Mouse (Mus musculus) central nervous system, embryonic 14 days (tissue): ENCODE results near the gene Pvrig. TPM values are rescaled to one million over a fixed set of nuclear protein-coding genes. Genes with fewer than 3 reads are reported as not detected.

Source experiments
- polyA plus RNA-seq: library from polyadenylated mRNA; depleted of rRNA; stranded (reverse); fragments of >200 nt; gene quantifications from 2 replicates; pipeline ENCODE4 v1.2.3, GENCODE M21; 2012; rRNA removed

Gene Pvrig
- 0.09 and 0.14 TPM in 2 replicates for polyA plus RNA-seq

DNA sequence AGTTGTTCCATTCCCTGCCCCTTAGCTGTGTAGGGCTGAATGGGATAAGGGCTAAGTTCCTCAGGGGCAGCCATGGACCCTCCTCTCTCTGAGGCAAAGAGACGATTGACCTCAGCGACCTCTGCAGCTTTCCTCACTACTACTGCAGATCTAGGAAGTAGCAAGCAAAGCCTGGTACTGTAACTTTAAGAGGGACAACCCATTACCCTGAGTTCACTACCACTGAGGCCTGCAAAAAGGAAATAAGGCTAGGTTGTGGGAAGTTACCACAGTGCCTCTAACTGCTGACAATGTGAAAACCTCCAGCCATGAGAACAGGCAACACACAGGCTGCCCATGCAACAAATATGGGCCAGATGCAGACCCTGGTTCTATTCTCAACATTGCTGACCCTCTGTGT is at the start of gene Pvrig:
Pvrig (plus strand) TSS at position 301 of the 400 bp plus-strand sequence.

Other genes starting within 250 kb of the Pvrig start
- gene Zscan21, start 225.1 kb upstream of the Pvrig start, polyA plus RNA-seq: 66.8 and 74.4 TPM in 2 replicates
- 10.6 and 11.5 TPM in 2 replicates for gene Zfp113, start 186.2 kb upstream of the Pvrig start, polyA plus RNA-seq
- 134 and 138 TPM in 2 replicates for gene Cops6, start 180.9 kb upstream of the Pvrig start, polyA plus RNA-seq
- 67.2 TPM in 2 replicates for gene Ap4m1, start 170.0 kb upstream of the Pvrig start, polyA plus RNA-seq
- 156 and 192 TPM in 2 replicates for gene Mcm7, start 169.5 kb upstream of the Pvrig start, polyA plus RNA-seq
- 88.3 and 101 TPM in 2 replicates for gene Taf6, start 154.5 kb upstream of the Pvrig start, polyA plus RNA-seq
- 32.2 and 35.5 TPM in 2 replicates for gene Cnpy4, start 154.5 kb upstream of the Pvrig start, polyA plus RNA-seq
- gene Mblac1, start 147.6 kb upstream of the Pvrig start, polyA plus RNA-seq: 8.7 and 9.9 TPM in 2 replicates
- gene Nxpe5, start 116.1 kb upstream of the Pvrig start, polyA plus RNA-seq: 0.04 and 0.05 TPM in 2 replicates
- 136 and 141 TPM in 2 replicates for gene Lamtor4, start 86.5 kb upstream of the Pvrig start, polyA plus RNA-seq
- gene BC037034, start 77.9 kb upstream of the Pvrig start, polyA plus RNA-seq: 137 and 147 TPM in 2 replicates
- gene Gal3st4, start 69.1 kb upstream of the Pvrig start, polyA plus RNA-seq: 0.70 and 0.85 TPM in 2 replicates
- 0.50 and 0.59 TPM in 2 replicates for gene Gm43720, start 62.0 kb upstream of the Pvrig start, polyA plus RNA-seq
- gene Gpc2, start 62.0 kb upstream of the Pvrig start, polyA plus RNA-seq: 623 and 676 TPM in 2 replicates
- gene Stag3, start 61.7 kb upstream of the Pvrig start, polyA plus RNA-seq: 19.5 and 20.7 TPM in 2 replicates
- 34.0 and 36.8 TPM in 2 replicates for gene Zfp157, start 99.5 kb downstream of the Pvrig start, polyA plus RNA-seq
- not detected in 2 replicates for gene 1700123K08Rik, start 222.8 kb downstream of the Pvrig start, polyA plus RNA-seq